Mouse (Mus musculus) lung, adult 18-20 months (tissue): Measurements from ENCODE around the gene Wdr91.

Experiments used
- DNase-seq, 2 experiments: peaks; one replicate each; pipeline ENCODE4 v3.0.0; 2022; ENCODE audit warnings: mixed read lengths in 2 of 2

Gene Wdr91

DNA sequence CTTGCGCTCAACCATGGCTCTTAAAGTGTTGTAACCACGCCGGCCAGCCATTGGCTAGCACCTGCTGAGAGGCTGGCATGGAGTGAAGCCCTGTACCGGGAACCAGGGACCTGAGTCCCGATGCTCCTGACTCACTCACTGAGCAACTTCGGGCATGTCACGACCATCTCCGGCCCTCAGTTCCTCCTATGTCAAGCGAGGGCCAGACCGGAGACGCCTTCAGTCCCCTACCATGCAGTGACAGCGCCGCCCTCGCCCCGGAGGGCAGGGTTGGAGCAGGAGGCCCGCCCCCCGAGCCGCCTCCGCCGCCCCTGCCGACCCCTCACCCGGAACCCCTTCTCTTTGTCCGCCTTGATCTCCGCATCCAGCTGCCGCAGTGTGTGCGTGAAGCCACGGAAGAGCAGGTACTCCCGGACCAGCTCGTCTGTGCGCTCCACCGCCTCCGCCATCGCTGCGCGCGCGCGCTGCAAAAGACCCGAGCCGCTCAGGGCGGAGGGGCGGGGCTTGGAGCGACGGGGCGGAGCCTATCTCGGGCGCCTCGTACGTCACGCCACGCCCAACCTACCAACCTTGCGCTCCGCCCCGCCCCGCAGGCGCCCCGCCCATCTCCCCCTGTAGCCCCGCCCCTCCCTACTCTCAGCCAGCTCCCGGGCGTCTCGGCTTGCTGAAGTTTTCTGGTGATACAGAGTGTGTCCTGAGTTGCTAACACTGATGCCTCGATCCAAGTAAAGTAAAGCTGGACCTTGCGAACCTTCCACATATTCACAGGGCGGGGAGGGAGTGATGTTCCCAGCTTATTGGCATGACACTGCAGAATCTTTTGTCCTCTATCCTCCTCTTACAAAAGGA lies at the start of gene Wdr91:
TSS of gene Wdr91 (minus strand) at position 506 of the 849 bp plus-strand sequence.
- DNase-seq = peak; percentile 89 to 91

DNA sequence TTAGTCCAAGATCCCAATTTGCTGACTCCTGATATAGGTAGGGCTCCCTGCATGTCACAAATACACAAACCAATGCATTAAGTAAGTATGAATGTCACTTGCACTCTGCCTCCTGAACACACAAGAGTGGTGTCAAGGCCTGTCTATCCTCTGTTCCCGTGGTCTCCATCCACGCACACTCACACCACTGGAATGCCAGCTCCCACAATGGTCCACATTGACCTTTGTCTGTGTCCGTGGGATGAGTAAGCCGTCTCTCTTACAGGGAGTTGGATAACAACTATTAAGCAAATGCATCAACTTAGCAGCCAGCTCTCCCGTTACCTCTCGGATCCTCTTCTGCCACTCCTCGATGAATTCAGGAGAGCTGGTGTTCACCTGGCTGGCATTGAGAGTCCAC lies 48.5 kb upstream of the Wdr91 start:
- no peak for DNase-seq

DNA sequence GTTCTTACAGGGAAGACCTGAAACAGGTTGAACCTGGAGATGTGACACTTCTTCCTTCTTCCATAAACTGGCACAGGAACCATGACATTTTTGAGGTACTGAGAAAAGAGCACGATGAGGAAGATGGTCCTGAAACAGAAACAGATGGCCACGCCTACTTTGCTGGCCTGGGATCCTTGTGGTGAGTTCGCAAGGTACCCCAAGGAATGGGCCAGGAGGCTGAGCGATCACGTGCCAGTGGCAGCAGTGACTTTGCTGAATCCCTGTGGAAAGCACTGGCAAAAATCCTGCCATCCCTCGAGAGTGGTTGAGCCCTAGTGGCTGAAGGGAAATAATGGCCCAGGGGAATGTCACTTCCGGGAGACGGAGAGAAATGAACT lies 45.2 kb upstream of the Wdr91 start:
- no peak for DNase-seq

GRCm38 (mm10) chr6:34954926-34955861 lies 44.5 kb upstream of the Wdr91 start:
- peak in 1 of 2 experiments; percentile 19 for DNase-seq

- DNase-seq = no peak
Observed at GRCm38 (mm10) chr6:34951956-34952667, 41.4 kb upstream of the Wdr91 start.

DNA sequence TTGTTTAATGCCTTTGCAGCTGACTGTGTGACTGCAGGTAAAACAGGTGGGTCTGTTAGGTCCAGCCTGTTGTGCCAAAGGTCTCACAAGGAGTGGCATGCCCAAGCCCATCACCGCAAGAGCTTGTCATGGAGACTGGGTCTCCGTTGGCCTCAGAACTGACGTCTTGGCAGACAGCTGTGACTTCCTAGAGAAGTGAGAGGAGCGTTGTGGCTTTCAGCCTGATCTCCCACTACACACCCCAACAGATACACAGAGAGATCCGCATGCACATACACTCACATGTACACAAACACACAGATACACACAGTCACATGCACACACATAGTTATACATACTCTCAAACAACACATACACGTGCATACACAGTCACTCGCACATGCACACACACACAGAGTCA lies 40.8 kb upstream of the Wdr91 start:
- DNase-seq = no peak

DNA sequence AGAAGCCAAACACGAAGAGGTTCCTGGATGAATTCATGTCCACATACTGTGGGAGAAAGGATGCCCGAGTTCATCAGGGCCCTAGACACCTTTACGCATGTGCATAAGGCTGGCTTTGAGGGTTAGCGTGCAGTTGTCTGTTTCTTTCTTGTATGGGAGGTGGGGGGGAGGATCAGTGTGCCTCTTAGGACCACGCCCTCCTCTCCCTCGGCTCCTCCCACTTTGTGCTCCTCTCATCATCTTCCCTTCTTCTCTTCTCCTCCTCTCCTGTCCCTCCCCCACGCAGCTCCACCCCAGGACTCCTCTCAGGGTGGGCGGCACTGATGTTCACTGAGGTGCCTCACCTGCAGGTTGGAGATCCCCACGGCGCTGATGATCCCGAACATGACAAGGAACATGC lies 37.8 kb upstream of the Wdr91 start:
- no peak for DNase-seq

DNA sequence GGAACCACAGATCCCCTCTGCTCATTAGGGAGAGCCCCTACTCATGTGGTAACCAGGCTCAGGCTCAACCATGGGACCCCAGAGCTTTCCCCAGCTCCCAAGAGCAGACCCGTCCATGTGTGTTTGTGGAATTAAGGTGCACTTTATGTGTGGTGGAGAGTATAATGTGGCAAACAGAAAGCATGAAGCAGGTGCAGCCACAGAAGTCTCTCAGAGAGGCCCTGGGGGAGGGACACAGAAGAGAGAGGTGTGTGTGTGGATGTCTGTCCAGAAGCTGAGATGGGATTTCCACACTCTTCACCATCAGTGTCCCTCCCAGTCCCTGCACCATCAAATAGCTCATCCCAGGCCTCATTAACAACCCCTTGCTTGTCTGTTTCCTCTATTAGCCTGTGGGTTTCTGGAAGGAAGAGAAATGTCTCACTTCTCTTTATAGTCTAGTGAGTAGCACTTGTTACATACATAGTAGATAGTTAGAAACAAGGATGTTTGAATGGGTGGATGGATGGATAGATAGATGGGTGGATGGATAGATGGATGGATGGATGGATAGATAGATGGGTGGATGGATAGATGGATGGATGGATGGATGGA lies 35.9 kb upstream of the Wdr91 start:
- no peak for DNase-seq

GRCm38 (mm10) chr6:34943499-34943898 lies 32.8 kb upstream of the Wdr91 start:
- no peak for DNase-seq

DNA sequence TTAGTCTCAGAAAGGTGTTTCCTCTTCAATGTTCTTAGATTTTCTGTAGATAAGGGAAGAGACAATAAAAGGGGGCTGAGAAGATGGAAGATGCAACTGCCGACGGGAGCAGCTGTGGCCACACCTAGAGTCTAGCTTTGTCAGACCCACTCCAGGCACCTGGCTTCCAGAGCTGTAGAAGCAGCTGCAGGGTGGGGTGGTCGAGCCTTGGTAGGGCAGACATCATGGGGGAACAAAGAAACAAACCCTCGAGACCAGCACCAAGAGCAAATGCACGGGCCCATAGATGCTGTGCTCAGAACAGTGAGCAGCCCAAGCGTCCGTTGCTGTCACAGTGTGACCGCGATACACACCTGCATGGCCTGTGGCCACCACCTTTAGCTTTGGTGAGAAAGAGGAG lies 31.8 kb upstream of the Wdr91 start:
- no peak for DNase-seq

DNA sequence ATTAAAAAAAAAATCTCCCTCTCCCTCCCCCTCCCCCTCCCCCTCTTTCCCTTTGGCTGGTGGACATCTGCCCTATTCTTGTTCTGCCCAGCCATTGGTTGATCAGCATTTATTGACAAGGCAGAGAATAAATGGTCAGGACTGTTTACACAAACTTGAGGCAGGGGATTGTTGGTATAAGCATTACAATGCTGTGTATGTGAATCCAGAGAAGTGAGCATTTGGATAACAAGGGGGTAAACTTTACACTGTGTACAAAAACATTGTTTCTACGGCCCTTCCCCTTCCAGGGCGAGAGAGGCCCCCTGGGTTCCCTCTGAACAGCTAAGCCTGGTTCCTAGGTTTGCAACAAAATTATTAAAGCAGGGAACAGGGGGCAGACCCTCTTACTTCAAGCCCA lies 30.8 kb upstream of the Wdr91 start:
- no peak for DNase-seq

DNA sequence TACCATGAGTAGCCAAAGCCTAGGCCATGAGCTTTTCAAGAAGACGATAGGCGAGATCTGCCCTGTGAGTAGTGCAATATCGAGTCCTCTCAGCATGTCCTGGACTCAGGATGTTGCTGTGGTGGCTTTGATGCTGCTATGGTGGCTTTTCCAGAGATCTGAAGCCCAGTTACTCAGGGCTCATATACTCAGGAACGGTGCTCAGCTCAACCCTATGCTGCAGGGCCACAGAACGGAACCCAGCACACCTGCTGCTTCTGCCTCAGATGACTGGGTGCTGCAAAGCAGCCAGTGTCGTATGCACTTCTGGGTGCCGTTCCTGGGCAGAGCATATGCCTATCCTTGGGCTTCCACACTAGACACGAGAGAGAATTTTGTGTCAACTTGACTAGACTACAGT lies 28.8 kb upstream of the Wdr91 start:
- DNase-seq = no peak

DNA sequence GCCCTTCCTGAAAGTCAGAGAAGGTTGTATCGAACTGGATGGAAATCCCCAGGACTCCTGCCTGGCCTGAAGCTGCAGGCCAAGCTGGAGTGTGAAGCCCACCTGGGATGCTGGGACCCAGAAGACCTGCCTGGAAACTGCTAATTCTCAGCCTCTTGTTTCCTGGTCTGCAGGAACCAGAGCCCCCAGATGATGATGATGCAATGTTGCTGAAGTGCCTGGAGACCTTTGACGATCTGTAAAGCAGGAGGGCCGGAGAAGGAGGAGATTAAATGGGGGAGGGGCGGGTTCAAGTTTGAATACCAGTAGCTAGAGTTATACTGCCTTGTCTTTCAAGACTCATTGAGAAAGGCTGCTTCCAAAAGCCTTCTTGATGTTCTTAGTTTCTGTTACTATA lies 28.3 kb upstream of the Wdr91 start:
- no peak for DNase-seq

- no peak for DNase-seq
Observed at GRCm38 (mm10) chr6:34938280-34938928, 27.7 kb upstream of the Wdr91 start.

- no peak for DNase-seq
Observed at GRCm38 (mm10) chr6:34936743-34937142, 26.1 kb upstream of the Wdr91 start.

DNA sequence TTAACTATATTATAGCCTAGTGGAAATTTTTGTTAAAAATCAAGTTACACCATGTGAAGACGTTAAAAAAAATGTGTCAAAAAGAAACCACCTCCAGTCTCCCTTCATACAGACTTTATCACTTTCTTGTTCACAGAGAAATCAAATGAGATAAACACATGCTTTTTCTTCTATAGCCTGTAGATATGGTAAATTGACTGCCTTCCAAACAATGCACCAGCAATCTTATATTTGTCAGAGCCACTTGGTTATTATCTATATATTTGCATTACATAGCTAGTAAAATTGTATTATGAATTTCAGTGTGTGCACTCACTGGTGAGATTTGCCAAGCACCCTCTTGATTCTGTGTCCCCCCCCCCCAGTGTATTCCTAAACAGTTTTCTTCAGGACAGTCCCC lies 22.0 kb upstream of the Wdr91 start:
- no peak for DNase-seq

- no peak for DNase-seq
Observed at GRCm38 (mm10) chr6:34927594-34927993, 16.9 kb upstream of the Wdr91 start.

DNA sequence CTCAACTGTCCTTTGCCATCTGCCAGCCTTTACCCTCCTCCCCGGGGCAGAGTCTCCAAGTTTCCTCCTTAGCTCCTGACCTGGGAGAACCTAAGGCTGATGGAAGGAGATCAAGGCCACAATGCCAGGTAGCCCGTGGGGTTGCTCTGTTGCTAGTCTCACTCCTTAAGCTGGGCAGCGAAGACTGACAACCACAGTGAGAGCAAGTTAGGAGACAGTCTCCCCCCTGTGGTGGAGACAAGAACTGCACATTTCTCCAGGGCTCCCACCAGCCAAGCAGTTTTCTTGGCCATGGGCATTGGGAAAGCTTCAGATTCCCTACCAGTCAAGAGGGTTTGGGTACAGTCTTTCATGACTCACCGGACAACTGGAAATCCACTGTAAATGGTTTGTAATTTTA lies 16.5 kb upstream of the Wdr91 start:
- DNase-seq = peak; percentile 59 to 63

- DNase-seq = peak; percentile 55 to 62
Observed at GRCm38 (mm10) chr6:34921941-34922340, 11.3 kb upstream of the Wdr91 start.

- DNase-seq = no peak
Observed at GRCm38 (mm10) chr6:34920631-34921030, 10.0 kb upstream of the Wdr91 start.

DNA sequence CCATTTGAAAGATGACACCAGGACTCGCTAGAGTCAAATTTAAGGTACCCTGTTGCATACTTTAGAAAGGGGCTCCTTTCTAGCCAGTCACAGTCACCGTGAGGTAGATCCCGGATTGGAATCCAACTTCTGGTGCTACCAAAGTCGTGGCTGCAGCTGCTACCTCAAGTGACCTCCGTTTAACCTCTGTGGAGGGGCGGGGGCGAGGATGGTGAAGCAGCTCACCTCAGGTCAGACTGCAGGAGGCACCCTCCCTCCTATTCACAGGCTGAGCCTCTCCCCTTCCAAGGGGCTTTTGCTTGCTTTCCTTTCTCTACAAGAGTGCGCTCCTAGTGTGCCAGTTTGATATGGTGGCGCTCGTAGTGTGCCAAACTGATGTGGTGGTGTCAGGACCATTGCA lies 9.3 kb upstream of the Wdr91 start, which contains the start of gene Stra8:
TSS of gene Stra8 (plus strand) at position 208 of the 400 bp plus-strand sequence.
- DNase-seq = no peak

GRCm38 (mm10) chr6:34919146-34919545 lies 8.5 kb upstream of the Wdr91 start:
- DNase-seq = no peak
